Mouse (Mus musculus) frontal cortex, adult (tissue): ENCODE measurements at regions not wholly inside any gene's neighbourhood (a gene's known extent, or its start where the extent isn't known, plus 50 kb on each side); places are given as distances from the start of the nearest gene placed in this dataset.
"Not testable (repeated sequence)": the region's sequence is repeated elsewhere in the genome, so short reads cannot be mapped to it uniquely, and the experiment has no call there.

Experiments used
- ATAC-seq: cut with Nextera tagmentation; 2 replicates; pipeline ENCODE4 v1.9.2; 2017; ENCODE audit warnings: mild to moderate bottlenecking, moderate library complexity, mixed read lengths; ENCODE audit not compliant: low TSS enrichment

GRCm38 (mm10) chr15:41920270-41920669 is 1786.1 kb downstream of the 9330182O14Rik start:
- no peak for ATAC-seq

- ATAC-seq = peak; percentile 65
Observed at GRCm38 (mm10) chr15:41936697-41937096, 1802.5 kb downstream of the 9330182O14Rik start.

- ATAC-seq = no peak
Observed at GRCm38 (mm10) chr15:41945226-41945625, 1811.1 kb downstream of the 9330182O14Rik start.

- ATAC-seq = no peak
Observed at GRCm38 (mm10) chr15:41947888-41948287, 1813.7 kb downstream of the 9330182O14Rik start.

GRCm38 (mm10) chr15:41948347-41949093 is 1814.4 kb downstream of the 9330182O14Rik start:
- peak; percentile 67; the same call in 1 of the 2 replicates for ATAC-seq

GRCm38 (mm10) chr15:41949094-41949461 is 1814.9 kb downstream of the 9330182O14Rik start:
- no peak for ATAC-seq

GRCm38 (mm10) chr15:41951276-41951675 is 1817.1 kb downstream of the 9330182O14Rik start:
- ATAC-seq = peak; percentile 88

GRCm38 (mm10) chr15:41960597-41960996 is 1826.4 kb downstream of the 9330182O14Rik start:
- ATAC-seq = no peak

- no peak for ATAC-seq
Observed at GRCm38 (mm10) chr15:41970877-41971276, 1836.7 kb downstream of the 9330182O14Rik start.

GRCm38 (mm10) chr15:41973263-41973662 is 1839.1 kb downstream of the 9330182O14Rik start:
- ATAC-seq = peak; percentile 89

GRCm38 (mm10) chr15:41977196-41977595 is 1843.0 kb downstream of the 9330182O14Rik start:
- ATAC-seq = no peak

GRCm38 (mm10) chr15:41977649-41978231 is 1843.6 kb downstream of the 9330182O14Rik start:
- ATAC-seq = no peak

- ATAC-seq = no peak
Observed at GRCm38 (mm10) chr15:41983261-41983660, 1849.1 kb downstream of the 9330182O14Rik start.

- no peak for ATAC-seq
Observed at GRCm38 (mm10) chr15:41984267-41984666, 1850.1 kb downstream of the 9330182O14Rik start.

- ATAC-seq = 0 out of 2 replicates have a peak, but pooled peaks have one; percentile 27
Observed at GRCm38 (mm10) chr15:41986264-41986663, 1852.1 kb downstream of the 9330182O14Rik start.

GRCm38 (mm10) chr15:41989065-41989464 is 1854.9 kb downstream of the 9330182O14Rik start:
- no peak for ATAC-seq

GRCm38 (mm10) chr15:41991816-41992215 is 1857.7 kb downstream of the 9330182O14Rik start:
- no peak for ATAC-seq

- not testable (repeated sequence) for ATAC-seq
Observed at GRCm38 (mm10) chr15:42032286-42032685, 1898.1 kb downstream of the 9330182O14Rik start.

- ATAC-seq = no peak
Observed at GRCm38 (mm10) chr15:42047088-42047976, 1913.2 kb downstream of the 9330182O14Rik start.

- ATAC-seq = no peak
Observed at GRCm38 (mm10) chr15:42056772-42057171, 1922.6 kb downstream of the 9330182O14Rik start.

- no peak for ATAC-seq
Observed at GRCm38 (mm10) chr15:42068207-42068831, 1934.2 kb downstream of the 9330182O14Rik start.

GRCm38 (mm10) chr15:42069072-42069471 is 1934.9 kb downstream of the 9330182O14Rik start:
- no peak for ATAC-seq
